Mouse (Mus musculus): ENCODE measurements at regions not wholly inside any gene's neighbourhood (a gene's known extent, or its start where the extent isn't known, plus 50 kb on each side); places are given as distances from the start of the nearest gene placed in this dataset.

GRCm38 (mm10) chr13:112037731-112038380 is 229.1 kb upstream of the Map3k1 start:
- DNase-seq (ENCODE audit: low read depth, low spot score): no peak

GRCm38 (mm10) chr13:112038556-112039304 is 229.9 kb upstream of the Map3k1 start:
- no peak for DNase-seq (ENCODE audit: low read depth, low spot score)

GRCm38 (mm10) chr13:112039422-112040145 is 230.8 kb upstream of the Map3k1 start:
- no peak for DNase-seq (ENCODE audit: low read depth, low spot score)

- DNase-seq (ENCODE audit: low read depth, low spot score): no peak
These were observed 234.9 kb upstream of the Map3k1 start for GRCm38 (mm10) chr13:112043524-112044246.

GRCm38 (mm10) chr13:112044372-112044771 is 235.6 kb upstream of the Map3k1 start:
- DNase-seq (ENCODE audit: low read depth, low spot score): no peak

GRCm38 (mm10) chr13:112046247-112047211 is 237.7 kb upstream of the Map3k1 start:
- no peak for DNase-seq (ENCODE audit: low read depth, low spot score)

- no peak for DNase-seq (ENCODE audit: low read depth, low spot score)
These were observed 238.6 kb upstream of the Map3k1 start for GRCm38 (mm10) chr13:112047408-112047807.

GRCm38 (mm10) chr13:112047874-112048273 is 239.1 kb upstream of the Map3k1 start:
- no peak for DNase-seq (ENCODE audit: low read depth, low spot score)

- DNase-seq (ENCODE audit: low read depth, low spot score): no peak
These were observed 239.5 kb upstream of the Map3k1 start for GRCm38 (mm10) chr13:112048327-112048726.

- no peak for DNase-seq (ENCODE audit: low read depth, low spot score)
These were observed 237.4 kb upstream of the Ankrd55 start for GRCm38 (mm10) chr13:112050892-112051291.

- no peak for DNase-seq (ENCODE audit: low read depth, low spot score)
These were observed 236.2 kb upstream of the Ankrd55 start for GRCm38 (mm10) chr13:112052011-112052410.

GRCm38 (mm10) chr13:112052456-112052855 is 235.8 kb upstream of the Ankrd55 start:
- no peak for DNase-seq (ENCODE audit: low read depth, low spot score)

GRCm38 (mm10) chr13:112054879-112055371 is 233.3 kb upstream of the Ankrd55 start:
- no peak for DNase-seq (ENCODE audit: low read depth, low spot score)

- DNase-seq (ENCODE audit: low read depth, low spot score): peak; percentile 4
These were observed 230.0 kb upstream of the Ankrd55 start for GRCm38 (mm10) chr13:112058218-112058617.

GRCm38 (mm10) chr13:112058771-112059170 is 229.5 kb upstream of the Ankrd55 start:
- no peak for DNase-seq (ENCODE audit: low read depth, low spot score)

- DNase-seq (ENCODE audit: low read depth, low spot score): no peak
These were observed 226.2 kb upstream of the Ankrd55 start for GRCm38 (mm10) chr13:112062024-112062423.

- no peak for DNase-seq (ENCODE audit: low read depth, low spot score)
These were observed 224.7 kb upstream of the Ankrd55 start for GRCm38 (mm10) chr13:112063409-112064111.

GRCm38 (mm10) chr13:112064681-112065080 is 223.6 kb upstream of the Ankrd55 start:
- DNase-seq (ENCODE audit: low read depth, low spot score): no peak

GRCm38 (mm10) chr13:112067066-112067847 is 221.0 kb upstream of the Ankrd55 start:
- no peak for DNase-seq (ENCODE audit: low read depth, low spot score)
